Mouse (Mus musculus) liver, postnatal 0 days (tissue): Measurements from ENCODE around the gene Efcab14. TPM values are rescaled to one million over a fixed set of nuclear protein-coding genes. Genes with fewer than 3 reads are reported as not detected.
A peak's percentile ranks its signal among the peaks of the same experiment; 100 is the strongest.

ENCODE experiments used
- ATAC-seq: fragments of 200-750 bp; cut with Nextera tagmentation; 2 replicates; pipeline ENCODE4 v1.8.0; 2017; ENCODE audit warnings: mild to moderate bottlenecking, moderate library complexity
- DNase-seq: peaks from one replicate; pipeline ENCODE4 v3.0.0-alpha.2; 2016
- H3K27ac ChIP-seq: fragments of 300-500 bp; sonication (generic); 2 replicates; pipeline ENCODE4 v1.5.1; 2014; ENCODE audit warnings: antibody characterized with exemption, moderate library complexity, mild to moderate bottlenecking, low read depth
- H3K27me3 ChIP-seq: fragments of 300-500 bp; sonication (generic); 2 replicates; pipeline ENCODE4 v1.6.1; 2014; ENCODE audit warnings: low read length, control low read depth, mixed read lengths; ENCODE audit not compliant: insufficient read depth
- H3K36me3 ChIP-seq: fragments of 300-500 bp; sonication (generic); replicated peaks from 2 replicates; pipeline ENCODE4 v1.6.1; 2014; ENCODE audit warnings: mild to moderate bottlenecking, control low read depth, low read length, moderate library complexity, mixed read lengths; ENCODE audit not compliant: insufficient read depth
- H3K4me1 ChIP-seq: fragments of 300-500 bp; sonication (generic); 2 replicates; pipeline ENCODE4 v1.6.1; 2014; ENCODE audit warnings: antibody characterized with exemption, mild to moderate bottlenecking, control low read depth; ENCODE audit not compliant: insufficient read depth
- H3K4me2 ChIP-seq: fragments of 300-500 bp; sonication (generic); 2 replicates; pipeline ENCODE4 v1.6.1; 2014; ENCODE audit warnings: low read depth, mild to moderate bottlenecking, low read length, moderate library complexity, mixed read lengths
- H3K4me3 ChIP-seq: fragments of 300-500 bp; sonication (generic); 2 replicates; pipeline ENCODE4 v1.5.1; 2014; ENCODE audit warnings: low read depth, low read length
- H3K9ac ChIP-seq: fragments of 300-500 bp; sonication (generic); replicated peaks from 2 replicates; pipeline ENCODE4 v1.6.1; 2014; ENCODE audit warnings: mild to moderate bottlenecking, moderate library complexity
- H3K9me3 ChIP-seq: fragments of 300-500 bp; sonication (generic); 2 replicates; pipeline ENCODE4 v1.6.1; 2016; ENCODE audit warnings: mild to moderate bottlenecking, control low read depth, low read length, mixed read lengths
- CTCF ChIP-seq: sonication (generic); IDR thresholded peaks from 2 replicates; pipeline ENCODE4 v1.5.1; 2016; ENCODE audit warnings: antibody characterized with exemption, low read depth
- EP300 ChIP-seq: IDR thresholded peaks from 2 replicates; pipeline ENCODE4 v1.6.1; 2016; ENCODE audit warnings: antibody characterized with exemption, low read depth, mild to moderate bottlenecking
- WGBS: fragments of 180-500 bp; shearing (Covaris S2); extraction: QIAGEN DNeasy Blood & Tissue Kit; methylation state at CpG from one replicate; pipeline ENCODE4 v1.1.7; 2014; ENCODE audit not compliant: insufficient replicate concordance; 5-methylcytosine and 5-hydroxymethylcytosine counted together
- polyA plus RNA-seq: library from polyadenylated mRNA; unstranded; fragments of >200 nt; fragmentation: Nextera tagmentation; extraction: Ambion mirVana; gene quantifications from 2 replicates; pipeline ENCODE4 v1.2.1, GENCODE M21; 2015

Gene Efcab14
- polyA plus RNA-seq, 1 experiment from 2014 or later: 8.4 TPM

GRCm38 (mm10) chr4:115815606-115816005 lies 78.1 kb downstream of the Efcab14 start:
- ATAC-seq (no peak), DNase-seq (no peak)
- no peaks in the 10 kb centered on the region for H3K9me3 ChIP-seq
- H3K9ac ChIP-seq: no peak overlapping the region
- no peaks in the 10 kb centered on the region for H3K27me3 ChIP-seq
- H3K27ac ChIP-seq: no peak overlapping the region
- no peak for TF ChIP-seq EP300
- TF ChIP-seq CTCF: no peak
- peaks cover 3% of the 10 kb centered on the region; the same call in 1 of the 2 replicates for H3K36me3 ChIP-seq
- no peak overlapping the region for H3K4me2 ChIP-seq
- no peaks in the 10 kb centered on the region; the same call in 1 of the 2 replicates for H3K4me1 ChIP-seq
- H3K4me3 ChIP-seq: no peak overlapping the region
- WGBS: 81% methylated on average over 5 of the region's 5 CpGs

GRCm38 (mm10) chr4:115820199-115820598 lies 82.7 kb downstream of the Efcab14 start:
- Histone ChIP-seq H3K27me3 (no peaks in the 10 kb centered on the region), H3K27ac (no peak overlapping the region), H3K9me3 (no peaks in the 10 kb centered on the region), H3K36me3 (no peaks in the 10 kb centered on the region; the same call in 1 of the 2 replicates), H3K4me2 (no peak overlapping the region), H3K4me3 (no peak overlapping the region), H3K4me1 (peaks cover 26% of the 10 kb centered on the region), H3K9ac (no peak overlapping the region)
- TF ChIP-seq EP300 (no peak), CTCF (no peak)
- 62% methylated on average over 3 of the region's 3 CpGs for WGBS
- DNase-seq (no peak), ATAC-seq (no peak)

- H3K4me1 ChIP-seq: peaks cover 32% of the 10 kb centered on the region
- ATAC-seq: no peak
- H3K36me3 ChIP-seq: no peaks in the 10 kb centered on the region
- no peak overlapping the region for H3K4me2 ChIP-seq
- DNase-seq: no peak
- H3K4me3 ChIP-seq: no peak overlapping the region
- H3K9ac ChIP-seq: no peak overlapping the region
- no peak overlapping the region for H3K27ac ChIP-seq
- TF ChIP-seq CTCF (no peak), EP300 (no peak)
- no peaks in the 10 kb centered on the region for H3K9me3 ChIP-seq
- WGBS: 83% methylated on average over 3 of the region's 3 CpGs
- no peaks in the 10 kb centered on the region for H3K27me3 ChIP-seq
Observed at GRCm38 (mm10) chr4:115820944-115821343, 83.4 kb downstream of the Efcab14 start.

GRCm38 (mm10) chr4:115821431-115821830 lies 83.9 kb downstream of the Efcab14 start:
- ATAC-seq: no peak

GRCm38 (mm10) chr4:115821928-115822327 lies 84.4 kb downstream of the Efcab14 start:
- H3K9ac ChIP-seq: no peak overlapping the region
- ATAC-seq (peak; percentile 32), DNase-seq (no peak)
- H3K9me3 ChIP-seq: no peaks in the 10 kb centered on the region
- peaks cover 33% of the 10 kb centered on the region for H3K4me1 ChIP-seq
- H3K27me3 ChIP-seq: no peaks in the 10 kb centered on the region
- no peak overlapping the region for H3K4me2 ChIP-seq
- no peak overlapping the region for H3K27ac ChIP-seq
- H3K4me3 ChIP-seq: no peak overlapping the region
- 47% methylated on average over 3 of the region's 3 CpGs for WGBS
- H3K36me3 ChIP-seq: no peaks in the 10 kb centered on the region
- TF ChIP-seq EP300: no peak
- TF ChIP-seq CTCF: no peak

More at GRCm38 (mm10) chr4:115821431-115821830, 83.9 kb downstream of the Efcab14 start:
- Histone ChIP-seq H3K36me3 (no peaks in the 10 kb centered on the region), H3K27ac (no peak overlapping the region), H3K4me1 (peaks cover 32% of the 10 kb centered on the region), H3K9ac (no peak overlapping the region), H3K27me3 (no peaks in the 10 kb centered on the region), H3K4me2 (no peak overlapping the region), H3K9me3 (no peaks in the 10 kb centered on the region), H3K4me3 (no peak overlapping the region)
- no peak for TF ChIP-seq CTCF
- no peak for TF ChIP-seq EP300
- DNase-seq: no peak

GRCm38 (mm10) chr4:115824178-115824577 lies 86.6 kb downstream of the Efcab14 start:
- peak overlapping the region; percentile 49 for H3K4me2 ChIP-seq
- peak; percentile 10; the same call in 1 of the 2 replicates for ATAC-seq
- TF ChIP-seq CTCF (no peak), EP300 (peak; percentile 72)
- H3K9me3 ChIP-seq: no peaks in the 10 kb centered on the region
- no peaks in the 10 kb centered on the region for H3K36me3 ChIP-seq
- H3K4me1 ChIP-seq: peaks cover 49% of the 10 kb centered on the region
- H3K27me3 ChIP-seq: no peaks in the 10 kb centered on the region
- peak overlapping the region; percentile 4; the same call in 1 of the 2 replicates for H3K27ac ChIP-seq
- H3K4me3 ChIP-seq: no peak overlapping the region
- WGBS: 38% methylated on average over 2 of the region's 2 CpGs
- 0 out of 2 replicates have a peak overlapping the region, but pooled peaks have one; percentile 18 for H3K9ac ChIP-seq
- no peak for DNase-seq

- TF ChIP-seq CTCF (no peak), EP300 (no peak)
- 44% methylated on average over 2 of the region's 2 CpGs for WGBS
- Histone ChIP-seq H3K4me2 (no peak overlapping the region), H3K9ac (no peak overlapping the region), H3K27ac (no peak overlapping the region), H3K9me3 (no peaks in the 10 kb centered on the region), H3K27me3 (no peaks in the 10 kb centered on the region), H3K36me3 (no peaks in the 10 kb centered on the region), H3K4me1 (peaks cover 59% of the 10 kb centered on the region), H3K4me3 (no peak overlapping the region)
- no peak for ATAC-seq
- no peak for DNase-seq
Observed at GRCm38 (mm10) chr4:115825271-115825670, 87.7 kb downstream of the Efcab14 start.

Other genes starting within 250 kb of the Efcab14 start
- gene Cyp4a14, start 241.6 kb upstream of the Efcab14 start, polyA plus RNA-seq: 935 and 984 TPM in 2 replicates
- 550 and 554 TPM in 2 replicates for gene Cyp4a10, start 219.5 kb upstream of the Efcab14 start, polyA plus RNA-seq
- 108 and 116 TPM in 2 replicates for gene Cyp4a31, start 174.1 kb upstream of the Efcab14 start, polyA plus RNA-seq
- gene Cyp4a32, start 136.8 kb upstream of the Efcab14 start, polyA plus RNA-seq: 16.1 and 18.5 TPM in 2 replicates
- gene Cyp4b1, start 90.0 kb upstream of the Efcab14 start, polyA plus RNA-seq: 10.5 and 12.6 TPM in 2 replicates
- 0.14 and 0.22 TPM in 2 replicates for gene Tex38, start 43.3 kb downstream of the Efcab14 start, polyA plus RNA-seq
- 14.5 and 15.2 TPM in 2 replicates for gene Atpaf1, start 47.1 kb downstream of the Efcab14 start, polyA plus RNA-seq
- gene Mob3c, start 90.3 kb downstream of the Efcab14 start, polyA plus RNA-seq: 7.3 and 10.0 TPM in 2 replicates
- 31.6 and 37.0 TPM in 2 replicates for gene Mknk1, start 101.5 kb downstream of the Efcab14 start, polyA plus RNA-seq
- not detected in 2 replicates for gene Kncn, start 146.7 kb downstream of the Efcab14 start, polyA plus RNA-seq
- gene 6430628N08Rik, start 152.9 kb downstream of the Efcab14 start, polyA plus RNA-seq: not detected in 2 replicates
- not detected in 2 replicates for gene Dmbx1, start 202.2 kb downstream of the Efcab14 start, polyA plus RNA-seq